Mouse (Mus musculus) naive thymus-derived CD4-positive, alpha-beta T cell, adult 2 months (primary cell): ENCODE data around the gene 1700129C05Rik.
A peak's percentile ranks its signal among the peaks of the same experiment; 100 is the strongest.

Experiments
- DNase-seq: peaks from one replicate; pipeline ENCODE4 v3.0.0-alpha.2; 2011; ENCODE audit warnings: low read depth

Gene 1700129C05Rik

DNA sequence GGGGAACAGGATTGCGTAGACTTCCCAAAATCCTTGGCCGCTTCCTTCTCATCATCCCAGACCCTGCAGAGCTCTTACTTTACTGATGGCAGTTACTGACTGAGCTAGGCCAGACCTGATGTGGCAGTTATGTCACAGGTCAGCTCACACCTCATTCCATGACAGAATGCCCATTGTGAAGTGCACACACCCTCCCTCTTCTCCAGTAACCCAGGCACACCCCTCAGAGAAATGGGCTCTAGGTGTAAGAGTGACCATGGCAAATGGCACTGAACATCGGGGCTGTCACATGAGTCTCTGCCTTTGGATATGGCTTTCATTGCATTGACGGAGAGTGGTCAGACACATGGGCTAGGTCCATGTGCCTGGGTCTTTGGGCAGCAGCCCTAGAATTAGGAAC, at the start of gene 1700129C05Rik:
1700129C05Rik (minus strand) TSS at position 101 of the 400 bp plus-strand sequence.
- DNase-seq, result no peak

DNA sequence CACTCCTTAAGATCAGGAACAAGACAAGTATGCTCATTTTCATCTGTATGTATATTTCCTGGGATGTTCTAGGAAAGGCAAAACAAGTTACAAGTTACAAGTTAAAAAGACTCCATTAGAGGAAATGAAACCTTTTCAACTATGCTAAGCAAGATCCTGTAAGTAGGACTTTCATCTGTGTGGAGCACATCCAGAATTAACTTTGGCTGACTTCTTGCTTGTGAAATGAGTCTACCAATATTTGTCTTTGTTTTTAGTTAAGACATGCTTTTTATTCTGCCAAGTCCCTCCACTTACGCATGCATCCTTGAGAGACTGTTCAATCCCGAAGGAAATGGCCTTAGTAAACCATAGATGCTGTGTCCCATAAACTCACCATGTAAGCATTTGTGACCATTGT, 43.4 kb upstream of the 1700129C05Rik start:
- DNase-seq, result no peak

DNA sequence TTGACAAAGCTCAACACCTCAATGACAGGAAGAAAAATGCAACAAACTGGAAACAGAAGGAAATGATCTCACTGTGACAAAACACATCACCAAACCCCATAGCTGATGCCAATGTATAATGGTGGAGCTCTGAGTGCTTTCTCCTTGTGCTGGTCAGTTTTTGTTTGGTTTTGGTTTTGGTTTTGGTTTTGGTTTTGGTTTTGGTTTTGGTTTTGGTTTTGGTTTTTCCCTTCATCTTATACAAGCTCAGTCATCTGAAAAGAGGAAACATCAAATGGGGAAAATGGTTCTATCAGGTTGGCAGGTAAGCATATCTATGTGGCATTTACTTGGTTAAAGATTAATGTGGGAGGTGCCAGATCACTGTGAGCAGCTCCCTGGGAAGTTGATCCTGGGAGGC, 42.8 kb upstream of the 1700129C05Rik start:
- DNase-seq, result no peak

GRCm38 (mm10) chr14:59182732-59183131, 40.0 kb upstream of the 1700129C05Rik start:
- no peak for DNase-seq

- DNase-seq, result no peak
Measured at GRCm38 (mm10) chr14:59178649-59179048, 36.0 kb upstream of the 1700129C05Rik start, which contains the start of gene Gm5142. Gm5142 (minus strand) TSS chr14:59178749.

DNA sequence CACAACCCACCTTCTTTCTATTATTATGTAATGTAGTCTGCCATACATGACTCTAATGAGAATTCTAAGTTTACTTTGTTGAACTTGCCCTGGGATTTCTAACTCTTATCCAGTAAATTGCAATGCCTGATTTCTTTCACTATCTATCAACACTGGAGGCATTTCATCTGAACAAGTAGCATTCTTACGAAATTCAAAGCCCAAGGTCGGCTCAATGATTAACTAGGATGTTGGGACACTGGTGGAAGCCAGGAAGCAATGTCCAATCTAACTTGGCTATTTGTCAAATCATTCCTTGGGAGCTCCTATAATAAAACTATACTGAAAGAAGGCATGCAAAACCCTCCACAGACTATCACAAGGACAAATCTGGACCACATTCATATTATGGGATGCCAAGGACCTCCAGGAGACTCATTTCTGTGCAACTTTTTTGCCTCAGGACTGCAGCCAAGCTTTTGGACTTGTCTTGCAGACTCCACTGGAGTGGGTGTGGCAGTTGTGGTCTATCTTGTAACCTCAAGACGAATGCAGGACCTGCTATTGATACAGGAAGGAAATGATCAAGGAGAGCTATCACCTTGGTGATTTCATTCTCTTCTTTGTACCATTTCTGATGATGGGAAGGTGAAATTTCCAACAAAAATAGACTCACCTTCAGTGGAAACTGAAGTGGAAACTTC, 14.5 kb upstream of the 1700129C05Rik start:
- no peak for DNase-seq

DNA sequence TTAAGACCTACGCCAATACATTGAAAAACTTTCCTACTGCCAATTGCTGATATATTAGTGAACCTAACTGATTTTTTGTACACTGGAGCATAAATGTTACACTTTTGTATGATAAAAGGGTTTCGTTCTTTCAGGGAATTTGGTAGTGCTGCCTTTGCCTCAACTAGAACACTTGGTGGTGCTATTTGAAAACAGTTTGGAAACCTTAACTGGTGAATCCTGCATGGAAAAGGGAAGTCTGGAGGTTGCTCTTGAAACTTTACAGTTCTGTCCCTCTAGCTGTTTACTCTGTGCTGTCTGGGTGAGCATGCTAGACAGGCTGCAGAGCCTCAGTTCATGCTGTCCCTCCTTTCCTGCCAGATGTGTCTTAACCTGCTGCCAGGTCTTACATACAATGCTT, 12.9 kb upstream of the 1700129C05Rik start:
- no peak for DNase-seq

- peak; percentile 23 for DNase-seq
Measured at GRCm38 (mm10) chr14:59114281-59114680, 28.4 kb downstream of the 1700129C05Rik start.

GRCm38 (mm10) chr14:59104006-59104605, 38.6 kb downstream of the 1700129C05Rik start:
- DNase-seq, result no peak

GRCm38 (mm10) chr14:59093601-59094000, 49.1 kb downstream of the 1700129C05Rik start:
- no peak for DNase-seq

DNA sequence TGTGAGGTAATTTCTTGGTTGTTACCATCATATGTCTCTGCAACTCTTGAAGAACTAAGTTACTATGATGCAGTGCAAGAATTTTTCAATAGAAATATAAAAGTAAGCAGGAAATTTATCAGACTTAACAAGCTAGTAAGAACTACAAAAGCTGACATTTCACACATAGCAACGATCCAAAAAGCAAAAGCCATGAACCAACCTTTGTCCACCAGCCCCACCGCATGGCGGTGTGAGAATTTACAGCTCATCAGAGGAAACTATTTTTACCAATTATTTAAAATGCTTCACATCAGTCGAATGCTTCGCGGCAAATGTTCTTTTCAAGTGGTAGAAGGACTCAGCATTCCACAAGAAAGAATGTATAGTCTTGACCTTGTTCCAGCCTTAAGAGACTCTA, 58.3 kb downstream of the 1700129C05Rik start:
- no peak for DNase-seq
